In genomic region chr3:69352194-69352593, GRCm38 (mm10) we compare ENCODE assay signal across 22 mouse cellular contexts. TPM values are rescaled to one million over a fixed set of nuclear protein-coding genes. Genes with fewer than 3 reads are reported as not detected.
DNase-seq lines count a peak whose midpoint lies in the region; ATAC-seq and TF ChIP-seq lines count a peak whose summit lies in the region.
"Had no signal": no experiment of that assay in that cellular context is flagged by ENCODE, and none has a peak within 500 bp of the region (broad histone marks: within the 10 kb centered on the region; RNA-seq: fewer than 3 reads in every experiment).

No protein-coding gene starts in this region.

- no peak for DNase-seq in heart, postnatal 25 days (ENCODE audit: low spot score)
- DNase-seq in lung, postnatal 14 days = no peak
- DNase-seq in heart, postnatal 0 days (ENCODE audit: low spot score) = peak; percentile 42
- no peak for DNase-seq in left cerebral cortex, adult 9 months (ENCODE audit: low spot score in 2 of 2)
- DNase-seq: adrenal gland, postnatal 25 days; cerebellum, adult 8-10 months; forebrain, postnatal 0 days; gastrocnemius, postnatal 25 days; kidney, adult 11 months; kidney, postnatal 4 days; liver, embryonic 13.5 days; thymus, postnatal 25 days had no signal

- peak overlapping the region; percentile 33 for H3K4me2 ChIP-seq in heart, embryonic 13.5 days
- no peak overlapping the region for H3K4me2 ChIP-seq in lung, embryonic 16.5 days (ENCODE audit: low read depth, low read length)
- H3K4me2 ChIP-seq in heart, postnatal 0 days (ENCODE audit: low read depth, low read length) = peak overlapping the region; percentile 18; the same call in 1 of the 2 replicates
- H3K4me2 ChIP-seq: kidney, embryonic 15.5 days; liver, embryonic 13.5 days; midbrain, embryonic 11.5 days had no signal

- 0 out of 2 replicates have a peak, but pooled peaks have one; percentile 25 for TF ChIP-seq EP300 in heart, postnatal 0 days (IDR thresholded peaks at IDR 0.05; ENCODE audit: low read depth)

- TF ChIP-seq CTCF in heart, postnatal 0 days (IDR thresholded peaks at IDR 0.05; ENCODE audit: low read depth) = no peak

- no peak overlapping the region for H3K9ac ChIP-seq in heart, embryonic 13.5 days
- no peak overlapping the region for H3K9ac ChIP-seq in lung, embryonic 16.5 days (ENCODE audit: low read length)
- no peak overlapping the region for H3K9ac ChIP-seq in heart, postnatal 0 days (replicated peaks; ENCODE audit: low read depth, low read length)
- H3K9ac ChIP-seq: forebrain, postnatal 0 days; kidney, embryonic 15.5 days; liver, embryonic 13.5 days had no signal

- intact Hi-C loops in heart, postnatal 25 days (cut with DNase I) = no loop called here

- peaks cover 40% of the 10 kb centered on the region for H3K4me1 ChIP-seq in heart, embryonic 13.5 days
- peaks cover 7% of the 10 kb centered on the region for H3K4me1 ChIP-seq in lung, embryonic 16.5 days (replicated peaks; ENCODE audit: control insufficient read depth, insufficient read depth, low read length)
- peaks cover 12% of the 10 kb centered on the region for H3K4me1 ChIP-seq in heart, postnatal 0 days (ENCODE audit: control insufficient read depth, insufficient read depth)
- H3K4me1 ChIP-seq: forebrain, embryonic 10.5 days; hindbrain, embryonic 10.5 days had no signal

- H3K36me3 ChIP-seq in heart, embryonic 13.5 days = no peaks in the 10 kb centered on the region
- H3K36me3 ChIP-seq in lung, embryonic 16.5 days (ENCODE audit: control insufficient read depth, insufficient read depth, low read length) = no peaks in the 10 kb centered on the region
- no peaks in the 10 kb centered on the region for H3K36me3 ChIP-seq in heart, postnatal 0 days (replicated peaks; ENCODE audit: control insufficient read depth, insufficient read depth, low read length)
- H3K36me3 ChIP-seq: forebrain, embryonic 10.5 days; hindbrain, embryonic 10.5 days; kidney, embryonic 15.5 days; liver, embryonic 13.5 days had no signal

- WGBS in heart, embryonic 13.5 days = 32% methylated on average over 1 of the region's 1 CpGs
- 53% methylated on average over 1 of the region's 1 CpGs for WGBS in lung, embryonic 16.5 days
- WGBS in heart, postnatal 0 days = 34% methylated on average over 1 of the region's 1 CpGs

- 0 out of 2 replicates have a peak overlapping the region, but pooled peaks have one; percentile 36 for H3K27ac ChIP-seq in heart, embryonic 13.5 days (replicated peaks)
- H3K27ac ChIP-seq in lung, embryonic 16.5 days (ENCODE audit: low read length) = 0 out of 2 replicates have a peak overlapping the region, but pooled peaks have one; percentile 39
- H3K27ac ChIP-seq in heart, postnatal 0 days (ENCODE audit: low read depth) = no peak overlapping the region
- H3K27ac ChIP-seq: forebrain, embryonic 10.5 days; hindbrain, embryonic 10.5 days; hindbrain, postnatal 0 days; kidney, embryonic 15.5 days; liver, embryonic 13.5 days; macrophage had no signal

- H3K27me3 ChIP-seq in heart, embryonic 13.5 days (replicated peaks) = no peaks in the 10 kb centered on the region
- no peaks in the 10 kb centered on the region for H3K27me3 ChIP-seq in lung, embryonic 16.5 days (ENCODE audit: control insufficient read depth, insufficient read depth, low read depth, low read length)
- no peaks in the 10 kb centered on the region for H3K27me3 ChIP-seq in heart, postnatal 0 days (ENCODE audit: control insufficient read depth, insufficient read depth, low read length)
- H3K27me3 ChIP-seq: kidney, embryonic 15.5 days; liver, embryonic 13.5 days had no signal

- no peak for ATAC-seq in heart, embryonic 13.5 days (ENCODE audit: extremely low read depth, insufficient number of reproducible peaks, low FRiP score, low TSS enrichment)
- ATAC-seq in lung, embryonic 16.5 days (ENCODE audit: low read depth) = peak; percentile 83
- ATAC-seq in heart, postnatal 0 days (ENCODE audit: insufficient read depth, low read depth) = no peak
- peak; percentile 55; the same call in 1 of the 2 replicates for ATAC-seq in megakaryocyte progenitor cell, adult 5-6 weeks (replicated peaks; ENCODE audit: poor library complexity)
- no peak for ATAC-seq in megakaryocyte, adult 5-6 weeks (ENCODE audit: poor library complexity, severe bottlenecking)
- ATAC-seq: forebrain, postnatal 0 days; hindbrain, postnatal 0 days had no signal

- H3K4me3 ChIP-seq in heart, embryonic 13.5 days = no peak overlapping the region
- H3K4me3 ChIP-seq in lung, embryonic 16.5 days (ENCODE audit: low read length) = no peak overlapping the region
- no peak overlapping the region for H3K4me3 ChIP-seq in heart, postnatal 0 days (ENCODE audit: low read depth, low read length)
- H3K4me3 ChIP-seq: forebrain, embryonic 10.5 days; hindbrain, embryonic 10.5 days; kidney, embryonic 15.5 days; liver, embryonic 13.5 days had no signal

- no peaks in the 10 kb centered on the region for H3K9me3 ChIP-seq in heart, embryonic 13.5 days
- H3K9me3 ChIP-seq in lung, embryonic 16.5 days (ENCODE audit: control insufficient read depth, low read length) = no peaks in the 10 kb centered on the region
- no peaks in the 10 kb centered on the region for H3K9me3 ChIP-seq in heart, postnatal 0 days (replicated peaks; ENCODE audit: control insufficient read depth, low read length)
- H3K9me3 ChIP-seq: forebrain, embryonic 10.5 days; hindbrain, embryonic 10.5 days; kidney, embryonic 15.5 days; liver, embryonic 13.5 days had no signal

RNA-seq across cellular contexts. Expression of gene Ppm1l, which starts 35.5 kb away (rescaled TPM):
- polyA plus RNA-seq in heart, embryonic 13.5 days (2015; fragmentation: Nextera tagmentation; extraction: Ambion mirVana) = 7.4 TPM in 2 replicates
- 10 to 100 TPM; 23.6 to 24.5 TPM for total RNA-seq in heart, postnatal 25 days (2021)
- 6.0 and 6.8 TPM in 2 replicates for polyA plus RNA-seq in lung, embryonic 16.5 days (2015; fragmentation: Nextera tagmentation; extraction: Ambion mirVana)
- total RNA-seq in heart, postnatal 0 days (2014; rRNA removed; ENCODE audit: low replicate concordance) = 13.8 and 25.7 TPM in 2 replicates
- 7.8 and 8.7 TPM in 2 replicates for polyA plus RNA-seq in heart, postnatal 0 days (2015; fragmentation: Nextera tagmentation; extraction: Ambion mirVana)
- 2.2 TPM in 2 replicates for total RNA-seq in megakaryocyte progenitor cell, adult 5-6 weeks (2015)
- 1.5 and 2.0 TPM in 2 replicates for total RNA-seq in megakaryocyte progenitor cell, adult 5-6 weeks (2017)
- total RNA-seq in megakaryocyte, adult 5-6 weeks (2015) = 0.58 and 0.62 TPM in 2 replicates
- 0.77 and 1.3 TPM in 2 replicates for total RNA-seq in megakaryocyte, adult 5-6 weeks (2017)

Comparison
In these comparisons a context has a peak if more than half of its experiments do, and no peak if none do; other contexts are left out.
1. ATAC-seq: peak in lung, embryonic 16.5 days (single experiment) and megakaryocyte progenitor cell, adult 5-6 weeks (single experiment); none in heart, embryonic 13.5 days (single experiment), heart, postnatal 0 days (single experiment) and megakaryocyte, adult 5-6 weeks (single experiment).